Mouse (Mus musculus) midbrain, embryonic 13.5 days (tissue): Measurements from ENCODE around the gene Tas2r137. TPM values are rescaled to one million over a fixed set of nuclear protein-coding genes. Genes with fewer than 3 reads are reported as not detected.

Experiments
- ATAC-seq: fragments of 200-750 bp; cut with Nextera tagmentation; 2 replicates; pipeline ENCODE4 v1.8.0; 2017; ENCODE audit warnings: mild to moderate bottlenecking, moderate TSS enrichment, moderate library complexity
- H3K27ac ChIP-seq: fragments of 300-500 bp; sonication (generic); 2 replicates; pipeline ENCODE4 v1.5.1; 2015; ENCODE audit warnings: inconsistent platforms, mild to moderate bottlenecking, moderate library complexity
- H3K27me3 ChIP-seq: fragments of 300-500 bp; sonication (generic); 2 replicates; pipeline ENCODE4 v1.6.1; 2015; ENCODE audit warnings: mild to moderate bottlenecking, inconsistent platforms
- H3K36me3 ChIP-seq: fragments of 300-500 bp; sonication (generic); 2 replicates; pipeline ENCODE4 v1.6.1; 2015; ENCODE audit warnings: mild to moderate bottlenecking, inconsistent platforms
- H3K4me1 ChIP-seq: fragments of 300-500 bp; sonication (generic); replicated peaks from 2 replicates; pipeline ENCODE4 v1.6.1; 2015; ENCODE audit warnings: inconsistent platforms
- H3K4me2 ChIP-seq: fragments of 300-500 bp; sonication (generic); replicated peaks from 2 replicates; pipeline ENCODE4 v1.6.1; 2015; ENCODE audit warnings: moderate library complexity, mild to moderate bottlenecking, inconsistent platforms
- H3K4me3 ChIP-seq: fragments of 300-500 bp; sonication (generic); replicated peaks from 2 replicates; pipeline ENCODE4 v1.5.1; 2015; ENCODE audit warnings: mild to moderate bottlenecking, inconsistent platforms
- H3K9ac ChIP-seq: fragments of 300-500 bp; sonication (generic); replicated peaks from 2 replicates; pipeline ENCODE4 v1.6.1; 2015; ENCODE audit warnings: mild to moderate bottlenecking, inconsistent platforms
- H3K9me3 ChIP-seq: fragments of 300-500 bp; sonication (generic); 2 replicates; pipeline ENCODE4 v1.6.1; 2016; ENCODE audit warnings: mild to moderate bottlenecking, inconsistent platforms
- WGBS: fragments of 180-500 bp; shearing (Covaris S2); methylation state at CpG from one replicate; pipeline ENCODE4 v1.1.7; 2015; 5-methylcytosine and 5-hydroxymethylcytosine counted together
- polyA plus RNA-seq: library from polyadenylated mRNA; unstranded; fragments of >200 nt; fragmentation: Nextera tagmentation; extraction: Ambion mirVana; gene quantifications from 2 replicates; pipeline ENCODE4 v1.2.1, GENCODE M21; 2015

Tas2r137 gene
- 0.15 TPM in 1 of 2 replicates, not detected in the other for polyA plus RNA-seq

DNA sequence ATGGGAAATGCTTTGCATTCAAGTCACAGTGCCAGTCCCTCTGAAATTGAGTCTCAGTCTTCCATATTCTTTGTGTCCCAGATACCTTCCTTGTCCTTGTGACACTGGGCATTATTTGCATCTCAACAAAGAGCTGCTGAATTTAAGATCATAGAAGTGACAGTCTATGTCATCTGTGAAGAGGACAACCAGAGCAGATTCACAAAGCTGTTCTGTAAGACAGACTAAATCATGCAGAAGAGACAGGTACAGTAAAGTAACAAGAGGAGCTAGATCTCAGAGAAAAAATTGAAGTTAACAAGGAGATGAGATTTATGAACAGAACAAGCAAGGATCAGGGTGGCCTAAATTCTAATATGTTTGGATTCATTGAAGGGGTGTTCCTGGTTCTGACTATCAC lies at the start of gene Tas2r137:
Gene Tas2r137, plus strand, starts transcription at position 301 of the 400 bp plus-strand sequence.
- Histone ChIP-seq H3K9ac (no peak within 1 kb of the TSS), H3K27me3 (no peaks in the 10 kb centered on the region), H3K4me3 (no peak within 1 kb of the TSS), H3K36me3 (no peaks in the 10 kb centered on the region), H3K27ac (no peak within 1 kb of the TSS), H3K4me2 (no peak within 1 kb of the TSS), H3K4me1 (no peaks in the 10 kb centered on the region), H3K9me3 (no peaks in the 10 kb centered on the region)
- ATAC-seq, result no peak

DNA sequence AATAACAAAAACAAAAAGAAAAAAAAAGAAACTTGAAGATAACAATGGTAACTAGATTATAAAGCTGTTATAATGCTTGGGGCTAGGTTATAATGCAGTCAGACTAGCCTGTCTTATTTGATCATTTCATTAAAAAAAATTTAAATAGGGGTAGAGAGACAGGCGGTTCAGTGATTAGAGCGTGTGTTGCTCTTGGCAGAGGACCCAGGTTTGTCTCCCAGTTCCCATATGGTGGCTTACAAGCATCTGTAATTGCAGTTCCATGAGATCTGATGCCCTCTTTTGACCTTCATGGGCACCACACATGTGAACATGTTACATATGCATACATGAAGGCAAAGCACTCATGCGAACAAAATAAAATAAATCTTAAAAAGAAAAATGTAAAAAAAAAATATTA lies 49.8 kb upstream of the Tas2r137 start:
- Histone ChIP-seq H3K4me3 (no peak overlapping the region), H3K4me1 (0 out of 2 replicates have a peak, but pooled peaks cover 4% of the 10 kb centered on the region), H3K9ac (no peak overlapping the region), H3K4me2 (no peak overlapping the region), H3K9me3 (no peaks in the 10 kb centered on the region), H3K27me3 (peaks cover 18% of the 10 kb centered on the region), H3K36me3 (no peaks in the 10 kb centered on the region), H3K27ac (no peak overlapping the region)
- WGBS, result 71% methylated on average over 3 of the region's 3 CpGs
- no peak for ATAC-seq

DNA sequence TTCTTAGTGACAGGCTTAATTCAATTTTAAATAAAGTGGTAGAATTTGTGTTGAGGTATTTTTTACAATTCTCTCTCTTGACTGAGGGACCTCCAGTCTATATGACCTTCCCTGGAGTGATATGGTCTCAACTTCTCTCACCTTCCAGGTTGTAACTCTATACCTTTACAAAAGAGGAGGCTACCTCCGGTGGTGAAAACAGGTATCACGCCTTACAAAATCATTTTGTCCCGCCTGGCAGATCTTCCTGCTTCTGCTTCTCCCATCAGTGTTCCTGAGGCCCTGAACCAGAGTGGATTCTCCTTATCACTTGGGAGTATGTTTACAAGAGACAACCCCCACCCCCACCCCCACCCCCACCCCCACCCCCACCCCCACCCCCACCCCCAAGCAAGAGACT lies 49.3 kb upstream of the Tas2r137 start:
- ATAC-seq, result no peak
- Histone ChIP-seq H3K4me2 (no peak overlapping the region), H3K27me3 (peaks cover 18% of the 10 kb centered on the region), H3K36me3 (no peaks in the 10 kb centered on the region), H3K4me1 (no peaks in the 10 kb centered on the region), H3K9me3 (no peaks in the 10 kb centered on the region), H3K4me3 (no peak overlapping the region), H3K27ac (no peak overlapping the region), H3K9ac (no peak overlapping the region)
- WGBS, result 40% methylated on average over 3 of the region's 3 CpGs

DNA sequence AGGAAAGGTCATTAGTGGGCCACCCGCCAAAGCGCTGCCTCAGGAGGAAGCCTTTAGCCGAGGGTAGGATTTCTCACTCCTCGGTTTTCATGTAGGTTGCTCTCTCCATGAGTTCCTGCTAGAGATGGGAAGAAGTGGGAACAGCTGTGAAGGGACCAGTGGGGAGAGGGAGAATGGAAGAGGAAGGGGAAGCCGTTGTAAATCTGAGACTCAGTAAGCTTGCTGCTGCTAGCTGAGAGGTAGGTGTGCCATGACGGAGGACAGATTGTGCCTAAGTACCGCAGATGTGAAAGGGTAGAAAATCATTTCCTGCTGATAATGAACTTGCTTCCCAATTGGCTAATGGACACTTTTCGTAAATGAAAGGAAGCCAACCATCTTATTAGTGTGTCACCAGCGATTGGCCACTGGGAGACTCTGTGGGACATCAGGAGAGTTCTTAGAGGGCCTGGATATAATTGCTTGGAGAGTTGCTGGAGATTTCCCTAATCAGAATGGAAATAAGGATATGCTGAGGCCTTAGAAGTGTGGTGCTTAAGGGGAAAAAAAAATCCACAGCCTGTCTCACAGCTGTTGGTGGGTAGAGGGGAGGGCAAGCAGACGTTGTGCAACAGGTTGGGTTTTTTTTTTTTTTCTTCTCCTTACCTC lies 47.6 kb upstream of the Tas2r137 start:
- H3K4me1 ChIP-seq, result no peaks in the 10 kb centered on the region
- peak; percentile 58 for ATAC-seq
- H3K9ac ChIP-seq, result no peak overlapping the region
- no peaks in the 10 kb centered on the region for H3K36me3 ChIP-seq
- WGBS, result 45% methylated on average over 10 of the region's 10 CpGs
- H3K9me3 ChIP-seq, result no peaks in the 10 kb centered on the region
- H3K4me2 ChIP-seq, result no peak overlapping the region
- no peak overlapping the region for H3K4me3 ChIP-seq
- peaks cover 6% of the 10 kb centered on the region for H3K27me3 ChIP-seq
- no peak overlapping the region for H3K27ac ChIP-seq

DNA sequence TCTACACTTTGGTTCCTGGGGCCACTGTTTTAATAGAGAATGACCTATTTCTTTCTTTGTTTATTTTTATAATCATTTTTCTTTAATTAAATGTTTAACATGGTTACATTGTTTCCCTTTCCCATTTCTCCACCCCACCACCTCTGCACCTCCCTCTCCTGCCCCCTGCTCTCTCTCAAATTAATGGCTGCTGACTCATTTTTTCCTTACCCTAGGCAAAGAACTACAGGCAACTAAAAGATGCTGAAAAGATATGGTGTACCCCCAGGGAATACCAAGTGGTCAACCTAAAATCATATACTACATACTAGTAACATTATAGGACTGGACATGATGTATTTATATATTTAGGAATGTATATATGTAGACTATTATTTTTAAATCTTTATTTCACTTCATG lies 42.4 kb upstream of the Tas2r137 start:
- Histone ChIP-seq H3K4me3 (no peak overlapping the region), H3K9ac (no peak overlapping the region), H3K27me3 (no peaks in the 10 kb centered on the region), H3K9me3 (no peaks in the 10 kb centered on the region), H3K4me2 (no peak overlapping the region), H3K27ac (no peak overlapping the region), H3K36me3 (no peaks in the 10 kb centered on the region), H3K4me1 (no peaks in the 10 kb centered on the region)
- ATAC-seq, result no peak

DNA sequence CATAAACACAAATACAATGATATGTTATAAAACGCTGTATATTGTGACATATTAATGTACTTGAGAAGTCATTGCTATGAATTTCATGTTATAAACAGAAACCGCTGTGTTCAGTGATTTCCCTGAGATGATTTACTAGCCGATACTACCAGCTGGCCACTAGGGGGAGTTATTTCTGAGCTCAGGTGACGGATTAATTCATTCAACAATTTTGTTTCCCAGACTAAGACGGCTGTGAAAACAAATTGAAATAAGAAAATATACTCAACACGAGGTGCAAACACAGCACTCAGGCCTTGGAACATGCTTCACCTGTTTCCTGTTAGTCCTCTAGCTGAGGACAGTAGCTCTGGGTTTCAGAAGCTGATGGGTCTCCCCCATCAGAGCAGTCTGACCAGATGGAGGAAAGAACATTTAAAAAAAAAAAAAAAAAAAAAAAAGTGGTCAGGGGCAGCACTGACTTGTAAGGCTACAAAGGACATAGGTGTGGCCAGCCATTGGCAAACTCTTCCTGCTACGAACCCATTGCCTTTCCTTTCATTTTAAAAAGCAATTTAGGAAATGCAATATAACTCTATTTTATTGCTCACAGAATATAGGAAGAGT lies 36.5 kb upstream of the Tas2r137 start:
- WGBS, result 21% methylated on average over 7 of the region's 7 CpGs
- no peak overlapping the region for H3K4me2 ChIP-seq
- H3K9ac ChIP-seq, result no peak overlapping the region
- 0 out of 2 replicates have a peak, but pooled peaks cover under 1% of the 10 kb centered on the region for H3K27me3 ChIP-seq
- no peaks in the 10 kb centered on the region for H3K4me1 ChIP-seq
- no peak for ATAC-seq
- H3K4me3 ChIP-seq, result no peak overlapping the region
- no peaks in the 10 kb centered on the region for H3K9me3 ChIP-seq
- no peak overlapping the region for H3K27ac ChIP-seq
- no peaks in the 10 kb centered on the region for H3K36me3 ChIP-seq

DNA sequence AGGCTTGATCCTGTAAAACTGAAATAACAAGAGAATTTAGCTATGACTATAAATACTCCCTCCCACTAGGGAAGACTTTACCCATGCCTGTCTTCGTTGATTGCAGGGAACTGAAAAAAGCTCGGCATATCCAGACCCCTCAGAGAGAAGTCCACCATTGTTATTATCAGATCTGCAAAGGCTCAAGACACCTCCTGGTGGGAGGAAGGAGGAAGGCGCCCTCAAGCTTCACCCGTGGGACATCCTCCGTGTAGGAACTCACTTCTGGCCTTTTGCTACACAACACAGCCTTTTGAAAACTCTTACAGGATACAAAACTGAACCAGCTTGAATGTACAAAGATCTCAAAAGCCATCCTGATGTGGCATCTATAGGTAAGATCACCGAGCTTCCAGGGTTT lies 25.3 kb upstream of the Tas2r137 start:
- Histone ChIP-seq H3K9me3 (no peaks in the 10 kb centered on the region), H3K4me2 (no peak overlapping the region), H3K27me3 (0 out of 2 replicates have a peak, but pooled peaks cover 6% of the 10 kb centered on the region), H3K9ac (no peak overlapping the region), H3K27ac (no peak overlapping the region), H3K4me3 (no peak overlapping the region), H3K4me1 (0 out of 2 replicates have a peak, but pooled peaks cover 2% of the 10 kb centered on the region), H3K36me3 (no peaks in the 10 kb centered on the region)
- WGBS, result 53% methylated on average over 6 of the region's 6 CpGs
- no peak for ATAC-seq

DNA sequence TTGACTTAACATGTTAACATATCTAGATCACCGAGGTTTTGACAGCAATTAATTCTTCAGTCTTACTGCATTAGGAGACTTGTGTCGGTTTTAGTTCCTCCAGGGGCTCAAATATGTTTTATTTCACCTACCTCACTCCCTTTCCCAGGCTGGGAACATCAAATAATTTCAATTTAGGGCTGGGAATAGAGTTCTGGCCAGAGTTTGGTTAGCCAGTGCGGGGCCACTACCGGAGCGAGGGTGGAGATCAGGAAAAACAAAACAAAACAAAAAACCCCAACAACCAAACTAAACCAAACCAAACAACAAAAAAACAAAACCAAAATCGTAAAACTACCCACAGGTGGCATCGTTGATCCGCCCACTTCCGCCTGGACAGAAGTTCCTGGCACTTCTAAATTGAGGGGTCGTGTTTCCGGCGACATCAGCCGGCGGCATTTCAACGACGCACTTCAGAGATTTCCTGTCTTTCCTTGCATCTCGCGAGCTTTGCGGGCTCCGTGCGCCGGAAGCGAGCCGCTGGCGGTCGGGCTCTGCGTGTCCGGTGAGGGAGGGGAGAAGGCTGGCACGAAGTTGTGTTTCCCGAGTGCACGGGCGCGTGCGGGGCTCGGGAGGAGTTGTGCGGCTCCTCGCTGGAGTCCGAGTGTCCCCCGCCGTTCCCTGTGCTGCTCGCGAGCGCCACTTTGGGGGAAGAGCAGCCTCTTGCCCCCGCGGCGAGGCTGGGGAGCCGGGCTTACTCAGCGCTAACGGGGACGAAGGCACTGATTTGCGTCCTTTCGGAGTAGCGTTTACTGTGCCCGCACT lies 19.9 kb upstream of the Tas2r137 start, which contains the start of gene Ssbp1:
Gene Ssbp1, plus strand, starts transcription at position 437 of the 804 bp plus-strand sequence.
- peak within 1 kb of the TSS; percentile 94 for H3K27ac ChIP-seq
- H3K4me2 ChIP-seq, result peak within 1 kb of the TSS; percentile 71
- peaks cover 24% of the 10 kb centered on the region for H3K36me3 ChIP-seq
- H3K4me1 ChIP-seq, result peaks cover 21% of the 10 kb centered on the region
- under 1% methylated on average over 54 of the region's 54 CpGs for WGBS
- peak within 1 kb of the TSS; percentile 78 for H3K4me3 ChIP-seq
- peak within 1 kb of the TSS; percentile 86 for H3K9ac ChIP-seq
- no peaks in the 10 kb centered on the region for H3K9me3 ChIP-seq
- no peaks in the 10 kb centered on the region for H3K27me3 ChIP-seq
- peak; percentile 98 for ATAC-seq

DNA sequence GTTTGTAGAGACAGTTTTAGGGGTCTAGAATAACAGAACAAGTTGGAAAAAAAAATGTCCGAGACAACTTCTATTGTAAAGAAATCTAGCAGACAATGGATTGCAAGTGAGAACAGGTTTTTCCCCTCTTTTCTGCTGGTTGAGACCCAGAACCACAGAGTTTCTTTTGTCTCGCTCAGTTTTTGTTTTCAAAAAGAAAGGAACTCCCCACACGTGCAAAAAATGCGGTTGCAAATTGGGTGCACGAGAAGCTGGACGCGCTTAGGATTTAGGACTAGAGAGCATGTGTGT lies 19.4 kb upstream of the Tas2r137 start:
- Histone ChIP-seq H3K4me2 (peak overlapping the region; percentile 71), H3K4me1 (peaks cover 21% of the 10 kb centered on the region), H3K4me3 (peak overlapping the region; percentile 78), H3K27ac (peak overlapping the region; percentile 94), H3K36me3 (peaks cover 27% of the 10 kb centered on the region), H3K9ac (peak overlapping the region; percentile 86), H3K27me3 (no peaks in the 10 kb centered on the region), H3K9me3 (no peaks in the 10 kb centered on the region)
- WGBS, result under 1% methylated on average over 7 of the region's 7 CpGs
- peak; percentile 21 for ATAC-seq

DNA sequence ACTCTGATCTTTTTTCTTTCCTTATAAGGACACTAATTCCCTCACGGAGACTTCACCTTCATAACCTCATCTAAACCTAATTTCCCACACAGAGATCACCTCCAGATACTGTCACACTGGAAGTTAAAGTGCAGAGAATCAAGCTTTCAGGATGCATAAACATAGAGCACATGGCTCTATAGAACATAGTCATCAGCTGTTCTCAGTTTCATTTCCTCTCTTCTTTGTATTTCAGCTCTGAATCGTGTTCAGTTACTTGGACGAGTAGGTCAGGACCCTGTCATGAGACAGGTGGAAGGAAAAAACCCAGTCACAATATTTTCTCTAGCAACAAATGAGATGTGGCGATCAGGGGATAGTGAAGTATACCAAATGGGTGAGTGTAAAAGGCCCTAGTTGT lies 14.9 kb upstream of the Tas2r137 start:
- H3K4me1 ChIP-seq, result peaks cover 19% of the 10 kb centered on the region
- peaks cover 51% of the 10 kb centered on the region for H3K36me3 ChIP-seq
- no peak overlapping the region for H3K27ac ChIP-seq
- no peaks in the 10 kb centered on the region for H3K9me3 ChIP-seq
- ATAC-seq, result no peak
- H3K27me3 ChIP-seq, result no peaks in the 10 kb centered on the region
- no peak overlapping the region for H3K4me2 ChIP-seq
- 94% methylated on average over 4 of the region's 4 CpGs for WGBS
- no peak overlapping the region for H3K9ac ChIP-seq
- no peak overlapping the region for H3K4me3 ChIP-seq

DNA sequence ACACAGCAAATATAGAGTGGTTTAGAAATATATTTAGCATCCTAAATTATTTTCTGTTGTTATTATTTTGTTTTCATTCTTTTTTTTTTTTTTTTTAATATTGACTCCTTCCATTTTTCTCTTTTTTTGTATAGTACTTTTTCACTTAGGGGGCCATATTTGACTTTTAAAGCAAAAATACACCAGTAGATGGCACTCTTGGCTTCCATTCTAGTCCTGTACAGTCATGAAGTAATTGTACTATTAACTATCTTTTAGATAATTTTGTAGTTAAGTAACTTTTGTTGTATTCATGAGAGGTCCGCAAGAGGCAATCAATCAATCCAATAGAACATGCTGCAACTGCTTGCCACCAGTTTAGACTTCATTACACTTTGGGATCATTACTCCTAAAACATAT lies 11.3 kb upstream of the Tas2r137 start:
- Histone ChIP-seq H3K27me3 (no peaks in the 10 kb centered on the region), H3K9me3 (no peaks in the 10 kb centered on the region), H3K4me3 (no peak overlapping the region), H3K4me2 (no peak overlapping the region), H3K4me1 (no peaks in the 10 kb centered on the region), H3K27ac (no peak overlapping the region), H3K36me3 (peaks cover 69% of the 10 kb centered on the region), H3K9ac (no peak overlapping the region)
- WGBS, result 96% methylated on average over 1 of the region's 1 CpGs
- ATAC-seq, result no peak

DNA sequence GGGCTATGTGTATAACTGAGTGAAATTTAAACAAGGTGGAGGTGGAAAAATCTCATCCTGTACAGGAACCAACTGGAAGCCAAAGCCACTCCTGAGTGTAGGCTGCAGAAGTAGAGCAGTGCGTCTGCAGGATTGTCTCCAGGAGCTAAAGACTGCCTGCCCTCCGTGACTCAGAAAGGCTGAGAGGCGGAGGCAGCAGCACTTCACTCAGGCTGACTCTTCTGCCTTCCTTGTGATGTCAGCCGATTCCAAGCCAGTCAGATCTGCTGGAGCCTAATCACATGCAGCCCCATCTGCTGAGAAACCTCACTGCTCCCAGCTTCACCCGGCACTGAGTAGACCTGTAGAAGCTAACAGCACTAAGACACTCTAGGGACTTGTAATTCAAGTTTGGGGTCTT lies 8.7 kb upstream of the Tas2r137 start:
- H3K4me2 ChIP-seq, result no peak overlapping the region
- no peak overlapping the region for H3K4me3 ChIP-seq
- H3K27ac ChIP-seq, result no peak overlapping the region
- H3K27me3 ChIP-seq, result no peaks in the 10 kb centered on the region
- ATAC-seq, result no peak
- H3K4me1 ChIP-seq, result no peaks in the 10 kb centered on the region
- peaks cover 57% of the 10 kb centered on the region for H3K36me3 ChIP-seq
- no peaks in the 10 kb centered on the region for H3K9me3 ChIP-seq
- H3K9ac ChIP-seq, result no peak overlapping the region
- WGBS, result 92% methylated on average over 5 of the region's 5 CpGs
